Mouse (Mus musculus) A20 (cell line): Measurements from ENCODE around the gene Gabbr2.
"Not testable (repeated sequence)": the region's sequence is repeated elsewhere in the genome, so short reads cannot be mapped to it uniquely, and the experiment has no call there.

Source experiments
- DNase-seq: peaks from one replicate; pipeline ENCODE4 v3.0.0-alpha.2; 2011; ENCODE audit warnings: low read depth, low spot score

The Gabbr2 gene

GRCm38 (mm10) chr4:46664123-46665009 is 327.3 kb downstream of the Gabbr2 start:
- no peak for DNase-seq

DNA sequence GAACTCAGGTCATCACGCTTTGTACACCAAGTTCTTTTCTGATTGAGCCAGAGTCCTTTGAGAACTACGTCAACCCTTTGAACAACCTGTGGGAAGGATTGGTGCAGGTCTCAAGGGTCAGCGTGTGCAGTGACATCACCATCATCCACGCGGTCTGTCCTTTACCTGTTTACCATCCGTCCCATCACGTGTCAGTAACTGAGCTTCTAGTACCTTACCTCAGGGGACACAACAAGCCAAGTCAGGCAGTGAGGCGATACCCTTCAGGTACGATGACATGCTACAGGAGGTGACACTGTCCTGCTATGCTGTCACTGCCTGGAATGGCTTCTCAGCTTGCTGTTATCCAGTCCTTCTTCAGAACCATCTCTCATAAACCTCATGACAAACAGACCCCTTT is 330.2 kb downstream of the Gabbr2 start:
- no peak for DNase-seq

DNA sequence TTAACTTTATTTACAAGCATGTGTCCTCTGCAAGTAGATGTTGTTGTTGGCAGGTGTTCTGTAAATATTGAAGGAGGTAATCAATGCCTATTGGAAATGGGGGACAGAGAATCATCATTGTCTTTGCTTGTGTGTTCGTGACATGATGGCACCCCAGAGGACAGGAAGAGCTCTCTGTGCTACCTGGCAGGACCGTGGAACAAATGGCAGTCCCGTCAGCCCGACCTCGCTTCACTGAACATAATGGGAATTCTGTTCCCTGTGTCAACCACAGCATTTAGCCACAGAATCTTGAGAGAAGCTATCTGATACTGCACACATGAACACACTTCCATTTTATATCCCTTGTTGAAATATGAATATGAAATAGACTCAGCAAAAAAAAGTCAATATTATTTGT is 332.7 kb downstream of the Gabbr2 start:
- DNase-seq = no peak

- peak; percentile 56 for DNase-seq
Observed at GRCm38 (mm10) chr4:46657116-46657515, 334.6 kb downstream of the Gabbr2 start.

- DNase-seq = no peak
Observed at GRCm38 (mm10) chr4:46655956-46656355, 335.7 kb downstream of the Gabbr2 start.

DNA sequence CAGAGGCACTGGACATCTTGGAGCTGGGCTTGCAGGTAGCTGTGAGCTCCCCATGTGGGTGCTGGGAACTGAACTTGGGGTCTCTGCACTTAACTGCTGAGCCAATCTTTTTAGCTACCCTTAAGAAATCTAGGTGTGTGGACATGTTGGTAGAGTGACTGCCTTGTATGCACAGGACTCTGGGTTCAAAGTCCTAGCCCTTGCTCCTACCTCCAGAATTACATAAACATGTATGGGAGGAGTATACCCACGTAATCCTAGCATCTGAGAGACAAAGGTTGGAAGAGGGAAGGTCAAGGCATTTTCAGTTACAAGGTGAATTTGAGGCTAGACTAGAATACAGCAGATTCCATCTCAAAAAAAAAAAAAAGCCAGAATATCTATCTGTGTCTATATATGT is 336.4 kb downstream of the Gabbr2 start:
- DNase-seq = no peak

DNA sequence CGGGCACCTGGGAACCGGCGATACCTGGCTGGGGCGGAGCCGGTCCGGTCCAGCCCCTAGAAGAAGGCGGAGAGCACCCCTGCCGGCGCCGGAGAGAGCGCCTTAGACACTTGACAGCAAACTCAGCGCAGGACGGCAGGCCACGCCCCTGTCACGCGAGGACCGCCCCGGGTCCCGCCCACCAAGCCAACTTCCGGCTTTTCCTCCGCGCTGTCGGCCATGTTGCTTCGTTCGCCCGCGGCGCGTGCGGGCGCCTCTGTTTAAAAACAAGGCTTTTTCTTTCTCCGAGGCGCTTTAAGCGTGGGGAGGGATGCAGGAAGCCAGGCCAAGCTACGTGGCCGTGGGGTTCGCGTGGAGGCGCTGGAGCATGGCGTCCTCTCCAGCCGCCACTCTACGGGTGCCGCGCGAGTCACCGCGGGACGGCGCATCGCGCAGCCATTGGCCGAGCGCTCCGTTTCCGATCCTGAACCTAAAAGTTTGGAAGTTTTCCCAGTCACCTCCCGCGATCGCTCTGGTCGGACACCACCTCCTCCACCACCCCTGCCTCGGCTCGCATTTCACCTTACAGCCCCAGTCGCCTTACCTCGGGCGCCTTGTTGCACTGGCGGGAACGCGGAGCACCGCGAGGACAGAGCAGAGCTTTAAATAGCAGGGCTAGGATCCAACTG is 341.5 kb downstream of the Gabbr2 start, which contains the start of gene Tbc1d2:
Gene Tbc1d2, minus strand, starts transcription at position 124 of the 668 bp plus-strand sequence.
- no peak for DNase-seq

- no peak for DNase-seq
Observed at GRCm38 (mm10) chr4:46649161-46649560, 342.5 kb downstream of the Gabbr2 start.

GRCm38 (mm10) chr4:46643676-46644112 is 348.0 kb downstream of the Gabbr2 start:
- DNase-seq = no peak

DNA sequence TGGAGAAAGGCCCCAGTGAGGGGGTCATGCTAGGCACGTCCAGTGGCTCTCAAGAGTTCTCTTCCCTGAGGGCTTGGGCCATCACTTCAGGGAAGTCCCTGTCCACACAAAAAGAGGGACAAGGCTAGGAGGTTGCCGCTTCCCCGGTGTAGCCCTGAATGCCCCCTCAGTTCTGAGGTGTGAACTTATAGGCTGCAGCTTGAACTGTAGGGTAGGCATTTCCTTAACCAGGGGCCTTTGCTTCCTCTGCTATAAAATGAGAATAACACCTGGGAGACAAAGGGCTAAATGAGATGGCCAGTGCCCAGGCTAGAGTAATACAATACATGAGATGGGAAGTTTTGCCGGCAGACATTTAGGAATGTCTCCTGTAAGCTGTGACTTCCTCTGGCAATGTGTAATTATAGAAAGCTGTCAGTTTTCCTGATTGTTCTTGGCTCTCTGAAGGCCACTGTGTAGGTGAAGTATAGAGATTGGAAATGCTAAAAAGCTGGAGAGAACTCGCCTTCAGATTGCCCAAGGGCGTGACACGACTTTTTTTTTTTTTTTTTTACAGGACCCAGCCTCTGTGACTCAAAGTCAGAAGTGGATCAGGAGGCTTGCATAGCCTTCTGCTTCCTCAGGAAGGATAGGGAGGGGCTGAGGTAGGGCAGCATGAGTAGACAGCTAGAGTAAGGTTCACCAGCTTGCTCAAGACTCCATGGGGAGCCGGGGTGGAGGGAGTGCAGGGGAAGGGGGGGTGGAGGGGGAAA is 348.6 kb downstream of the Gabbr2 start:
- no peak for DNase-seq

DNA sequence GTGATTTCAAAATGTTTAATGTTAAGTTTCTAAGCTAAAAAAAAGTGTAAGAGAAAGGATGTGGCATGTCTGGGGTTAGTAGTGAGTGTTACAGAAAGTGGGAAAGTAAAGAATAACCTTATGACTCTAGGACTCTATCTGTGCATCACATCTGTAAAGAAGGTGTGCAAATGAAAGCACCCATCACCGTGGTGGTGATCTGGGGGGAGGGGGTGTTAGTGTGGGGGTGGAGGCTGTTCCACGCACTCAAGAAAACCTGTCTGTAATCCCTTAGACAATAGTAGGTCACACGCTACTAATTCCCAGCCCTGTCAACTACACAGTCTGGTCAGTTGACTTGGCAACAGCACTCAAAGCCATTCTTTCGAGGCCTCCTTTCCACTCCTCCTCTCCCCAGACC is 350.4 kb downstream of the Gabbr2 start:
- no peak for DNase-seq

- no peak for DNase-seq
Observed at GRCm38 (mm10) chr4:46639866-46640265, 351.8 kb downstream of the Gabbr2 start.

DNA sequence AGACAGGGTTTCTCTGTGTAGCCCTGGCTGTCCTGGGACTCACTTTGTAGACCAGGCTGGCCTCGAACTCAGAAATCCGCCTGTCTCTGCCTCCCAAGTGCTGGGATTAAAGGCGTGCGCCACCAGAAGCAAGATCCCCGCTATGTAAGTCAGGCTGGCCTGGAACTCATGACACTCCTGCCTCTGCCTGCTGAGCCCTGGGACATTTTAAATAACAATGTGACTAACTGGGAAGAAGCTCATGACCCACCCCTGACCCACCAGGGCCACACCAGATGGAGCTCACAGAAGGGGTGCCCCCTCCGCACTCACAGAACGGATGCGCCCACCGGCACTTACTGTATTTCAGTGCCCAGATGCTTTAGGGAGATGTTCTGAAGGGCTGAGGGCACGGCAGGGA is 354.4 kb downstream of the Gabbr2 start:
- DNase-seq = not testable (repeated sequence)

- no peak for DNase-seq
Observed at GRCm38 (mm10) chr4:46635702-46636430, 355.8 kb downstream of the Gabbr2 start.

- no peak for DNase-seq
Observed at GRCm38 (mm10) chr4:46634881-46635280, 356.8 kb downstream of the Gabbr2 start.

- DNase-seq = not testable (repeated sequence)
Observed at GRCm38 (mm10) chr4:46633565-46633964, 358.1 kb downstream of the Gabbr2 start.

GRCm38 (mm10) chr4:46632465-46632864 is 359.2 kb downstream of the Gabbr2 start:
- DNase-seq = no peak

- DNase-seq = no peak
Observed at GRCm38 (mm10) chr4:46630390-46630789, 361.3 kb downstream of the Gabbr2 start.

DNA sequence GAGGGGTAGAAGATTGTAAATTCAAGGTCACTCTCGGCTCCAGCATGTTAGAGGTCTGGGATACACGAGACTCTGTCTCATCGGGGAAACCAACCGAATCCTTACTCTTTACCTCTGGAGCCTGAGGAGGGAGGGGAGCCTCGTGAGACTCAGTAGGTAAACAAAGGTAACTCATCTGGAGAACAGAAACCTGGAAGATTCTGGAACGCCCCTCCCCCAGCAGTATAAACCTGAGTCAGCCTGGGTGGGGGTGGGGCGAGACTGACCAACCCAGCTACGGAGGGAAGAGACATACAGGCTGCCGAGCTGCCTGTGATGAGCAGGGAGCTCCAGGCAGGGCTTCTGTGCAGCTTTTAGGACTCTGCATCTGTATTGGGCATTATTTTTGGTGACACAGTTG is 362.8 kb downstream of the Gabbr2 start:
- no peak for DNase-seq

GRCm38 (mm10) chr4:46628081-46628480 is 363.6 kb downstream of the Gabbr2 start:
- no peak for DNase-seq

DNA sequence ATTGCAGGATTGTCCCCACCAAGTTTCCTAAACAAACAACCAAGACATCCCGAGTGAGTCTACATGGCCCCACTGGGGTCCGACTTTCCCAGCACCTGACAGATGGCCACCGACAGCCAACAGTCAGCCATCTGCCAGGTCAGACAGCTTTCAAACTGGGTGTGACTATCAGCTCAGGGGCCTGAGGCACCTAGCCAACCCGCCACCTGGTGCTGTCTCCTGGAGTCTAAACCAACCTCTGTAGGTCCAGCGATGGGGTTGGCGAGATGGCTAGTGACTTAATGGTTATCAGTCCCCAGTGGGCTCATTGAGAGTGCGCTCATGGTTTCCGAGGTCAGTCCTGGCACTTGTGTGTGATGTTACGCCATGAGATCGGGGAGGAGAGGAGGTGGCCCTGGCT is 366.6 kb downstream of the Gabbr2 start:
- no peak for DNase-seq
